Mouse (Mus musculus): Measurements from ENCODE around the gene Sun3. TPM values are rescaled to one million over a fixed set of nuclear protein-coding genes. Genes with fewer than 3 reads are reported as not detected.
A peak's percentile ranks its signal among the peaks of the same experiment; 100 is the strongest.

Gene Sun3
- polyA plus RNA-seq, 1 experiment = not detected

DNA sequence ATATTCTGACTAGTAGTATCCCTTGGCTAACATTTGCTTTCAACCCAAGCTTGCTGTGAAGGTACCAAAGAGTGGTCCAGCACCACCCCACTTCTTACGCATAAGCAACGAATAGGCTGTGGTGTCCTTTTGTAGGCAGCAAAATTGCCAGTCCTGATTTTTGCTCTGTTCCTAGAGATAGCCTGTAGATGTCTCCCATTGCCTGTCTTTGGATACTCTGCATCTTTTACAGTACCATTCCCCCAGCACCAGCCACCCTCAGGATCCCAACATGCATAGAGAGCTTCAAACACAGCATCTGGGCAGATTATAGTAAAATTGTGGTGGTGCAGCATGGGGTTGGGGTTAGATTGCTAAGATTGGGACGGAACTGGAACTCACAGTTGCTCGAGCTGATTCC, 60.7 kb downstream of the Sun3 start:
- H3K4me1 ChIP-seq (ENCODE audit: control insufficient read depth, insufficient read depth, insufficient read length) = no peaks in the 10 kb centered on the region
- 89% methylated on average over 4 of the region's 4 CpGs for WGBS
- no peak overlapping the region for H3K27ac ChIP-seq (ENCODE audit: insufficient read depth, low read length)
- TF ChIP-seq POLR2A (IDR thresholded peaks at IDR 0.05; ENCODE audit: low read depth, low read length) (no peak), CTCF (IDR thresholded peaks at IDR 0.05; ENCODE audit: extremely low read depth, insufficient read depth, insufficient read length, insufficient replicate concordance) (no peak)
- no peak for DNase-seq (ENCODE audit: low read depth in 1 of 2, low spot score in 2 of 2)
- no peak overlapping the region for H3K4me3 ChIP-seq (ENCODE audit: extremely low read depth, insufficient read depth, insufficient read length)
- H3K36me3 ChIP-seq (ENCODE audit: control insufficient read depth, insufficient read depth, low read length) = peaks cover 2% of the 10 kb centered on the region
- no peaks in the 10 kb centered on the region for H3K27me3 ChIP-seq (ENCODE audit: control insufficient read depth, insufficient read depth, low read length)

DNA sequence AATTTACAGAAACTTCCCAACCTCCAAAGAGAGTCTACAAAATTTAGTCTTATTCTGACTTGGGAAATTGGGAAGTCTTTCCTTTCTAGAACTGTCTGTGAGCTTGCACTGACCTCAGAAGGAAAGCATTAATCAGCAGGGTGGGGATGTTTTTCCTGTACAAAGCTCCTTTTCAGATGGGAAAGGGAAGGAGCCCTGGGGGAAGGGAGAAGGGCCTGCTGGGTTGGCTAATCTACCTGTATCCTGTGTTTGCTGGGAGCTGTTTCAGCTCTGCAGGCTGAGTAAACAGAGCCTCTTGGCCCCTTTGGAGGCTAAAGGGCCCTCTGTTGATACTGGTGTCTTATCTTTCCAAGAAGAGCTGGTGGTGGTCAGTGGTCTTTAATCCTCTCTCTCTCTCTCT, 62.7 kb downstream of the Sun3 start:
- Histone ChIP-seq H3K36me3 (ENCODE audit: control insufficient read depth, insufficient read depth, low read length) (no peaks in the 10 kb centered on the region), H3K27me3 (ENCODE audit: control insufficient read depth, insufficient read depth, low read length) (no peaks in the 10 kb centered on the region), H3K4me3 (ENCODE audit: extremely low read depth, insufficient read depth, insufficient read length) (no peak overlapping the region), H3K27ac (ENCODE audit: insufficient read depth, low read length) (no peak overlapping the region), H3K4me1 (ENCODE audit: control insufficient read depth, insufficient read depth, insufficient read length) (no peaks in the 10 kb centered on the region)
- TF ChIP-seq POLR2A (IDR thresholded peaks at IDR 0.05; ENCODE audit: low read depth, low read length) (no peak), CTCF (IDR thresholded peaks at IDR 0.05; ENCODE audit: extremely low read depth, insufficient read depth, insufficient read length, insufficient replicate concordance) (no peak)
- no peak for DNase-seq (ENCODE audit: low read depth in 1 of 2, low spot score in 2 of 2)

DNA sequence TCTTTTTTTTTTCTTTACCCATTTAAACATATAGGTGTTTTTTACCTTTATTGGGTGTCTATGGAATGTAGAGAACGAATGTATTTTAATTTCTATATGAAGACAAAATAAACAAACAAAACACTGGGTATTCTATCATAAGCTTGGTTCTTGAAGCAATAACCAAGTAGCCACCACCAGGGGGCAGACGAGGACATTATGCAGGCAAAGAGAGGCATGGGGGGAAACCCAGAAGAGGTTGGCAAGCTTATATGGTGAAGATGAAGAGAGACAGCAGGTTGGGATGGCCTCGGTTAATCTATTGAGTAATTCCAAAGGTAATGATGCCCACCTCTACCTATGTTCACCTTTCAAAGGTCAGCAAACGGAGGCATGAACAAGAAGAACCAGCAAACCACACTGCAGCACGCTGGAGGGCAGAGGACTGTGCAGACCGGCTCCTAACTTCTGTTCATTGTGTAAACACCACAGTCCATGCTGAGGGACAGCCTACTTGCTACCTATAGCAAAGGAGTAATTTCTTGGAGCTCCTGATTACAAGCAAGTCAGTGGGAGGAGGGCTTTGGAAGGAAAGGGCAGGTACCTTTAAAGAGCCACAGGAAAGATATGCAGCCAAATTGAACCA, 65.4 kb downstream of the Sun3 start:
- DNase-seq (ENCODE audit: low read depth in 1 of 2, low spot score in 2 of 2) = peak; percentile 19 to 42
- no peak overlapping the region for H3K27ac ChIP-seq (ENCODE audit: insufficient read depth, low read length)
- no peaks in the 10 kb centered on the region for H3K36me3 ChIP-seq (ENCODE audit: control insufficient read depth, insufficient read depth, low read length)
- no peaks in the 10 kb centered on the region for H3K27me3 ChIP-seq (ENCODE audit: control insufficient read depth, insufficient read depth, low read length)
- H3K4me1 ChIP-seq (ENCODE audit: control insufficient read depth, insufficient read depth, insufficient read length) = no peaks in the 10 kb centered on the region
- no peak overlapping the region for H3K4me3 ChIP-seq (ENCODE audit: extremely low read depth, insufficient read depth, insufficient read length)
- 41% methylated on average over 6 of the region's 6 CpGs for WGBS
- TF ChIP-seq CTCF (IDR thresholded peaks at IDR 0.05; ENCODE audit: extremely low read depth, insufficient read depth, insufficient read length, insufficient replicate concordance) (peak; percentile 55; the same call in 1 of the 2 replicates), POLR2A (IDR thresholded peaks at IDR 0.05; ENCODE audit: low read depth, low read length) (no peak)

DNA sequence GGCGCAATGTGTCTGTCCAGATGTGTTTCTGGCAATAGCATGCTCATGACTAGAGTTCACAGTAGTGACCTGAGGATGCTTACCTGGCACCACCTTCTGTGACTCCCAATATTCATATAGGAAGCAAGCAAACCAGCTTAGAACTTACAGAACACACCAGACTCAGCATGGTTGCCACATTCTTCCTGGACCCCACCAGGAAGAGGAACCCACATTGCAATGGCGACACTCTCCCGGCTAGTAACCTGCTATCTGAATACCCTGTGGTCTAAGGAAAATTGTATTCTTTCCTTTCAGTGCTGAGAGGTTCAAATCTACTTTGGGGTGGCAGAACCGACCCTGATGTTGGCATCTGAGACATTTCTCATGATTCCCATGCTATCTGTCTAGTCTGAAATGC, 70.6 kb downstream of the Sun3 start:
- no peak for DNase-seq (ENCODE audit: low read depth in 1 of 2, low spot score in 2 of 2)
- Histone ChIP-seq H3K4me1 (ENCODE audit: control insufficient read depth, insufficient read depth, insufficient read length) (no peaks in the 10 kb centered on the region), H3K4me3 (ENCODE audit: extremely low read depth, insufficient read depth, insufficient read length) (no peak overlapping the region), H3K27ac (ENCODE audit: insufficient read depth, low read length) (no peak overlapping the region), H3K27me3 (ENCODE audit: control insufficient read depth, insufficient read depth, low read length) (no peaks in the 10 kb centered on the region), H3K36me3 (ENCODE audit: control insufficient read depth, insufficient read depth, low read length) (no peaks in the 10 kb centered on the region)
- WGBS = 65% methylated on average over 4 of the region's 4 CpGs
- TF ChIP-seq POLR2A (IDR thresholded peaks at IDR 0.05; ENCODE audit: low read depth, low read length) (no peak), CTCF (IDR thresholded peaks at IDR 0.05; ENCODE audit: extremely low read depth, insufficient read depth, insufficient read length, insufficient replicate concordance) (no peak)

DNA sequence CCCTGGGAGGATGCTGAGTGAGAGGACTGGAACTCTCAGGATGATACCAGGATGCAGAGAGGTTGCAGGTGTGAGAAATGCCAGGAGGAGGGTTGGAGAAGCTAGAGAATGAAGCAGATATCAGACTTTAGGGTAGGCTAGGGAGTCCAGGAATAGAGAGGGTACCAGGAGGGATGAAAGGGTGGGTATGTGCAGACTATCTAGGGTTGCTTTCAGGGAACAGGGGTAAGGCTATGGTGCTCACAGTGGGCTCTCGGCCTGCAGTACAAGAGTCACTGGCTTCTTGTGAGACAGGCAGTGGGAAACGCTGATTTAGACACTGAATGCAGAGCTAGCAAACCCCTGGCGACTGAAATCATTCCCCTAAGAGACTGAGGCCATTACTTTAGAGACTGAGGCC, 75.6 kb downstream of the Sun3 start, which contains the start of gene Pkd1l1:
TSS of gene Pkd1l1 (minus strand) at position 101 of the 400 bp plus-strand sequence.
- no peaks in the 10 kb centered on the region for H3K36me3 ChIP-seq (ENCODE audit: control insufficient read depth, insufficient read depth, low read length)
- no peak within 1 kb of the TSS for H3K4me3 ChIP-seq (ENCODE audit: extremely low read depth, insufficient read depth, insufficient read length)
- H3K27ac ChIP-seq (ENCODE audit: insufficient read depth, low read length) = no peak within 1 kb of the TSS
- no peak for DNase-seq (ENCODE audit: low read depth in 1 of 2, low spot score in 2 of 2)
- WGBS = 85% methylated on average over 3 of the region's 3 CpGs
- no peaks in the 10 kb centered on the region for H3K27me3 ChIP-seq (ENCODE audit: control insufficient read depth, insufficient read depth, low read length)
- H3K4me1 ChIP-seq (ENCODE audit: control insufficient read depth, insufficient read depth, insufficient read length) = no peaks in the 10 kb centered on the region
- no peak for TF ChIP-seq POLR2A (IDR thresholded peaks at IDR 0.05; ENCODE audit: low read depth, low read length)
- no peak for TF ChIP-seq CTCF (IDR thresholded peaks at IDR 0.05; ENCODE audit: extremely low read depth, insufficient read depth, insufficient read length, insufficient replicate concordance)

DNA sequence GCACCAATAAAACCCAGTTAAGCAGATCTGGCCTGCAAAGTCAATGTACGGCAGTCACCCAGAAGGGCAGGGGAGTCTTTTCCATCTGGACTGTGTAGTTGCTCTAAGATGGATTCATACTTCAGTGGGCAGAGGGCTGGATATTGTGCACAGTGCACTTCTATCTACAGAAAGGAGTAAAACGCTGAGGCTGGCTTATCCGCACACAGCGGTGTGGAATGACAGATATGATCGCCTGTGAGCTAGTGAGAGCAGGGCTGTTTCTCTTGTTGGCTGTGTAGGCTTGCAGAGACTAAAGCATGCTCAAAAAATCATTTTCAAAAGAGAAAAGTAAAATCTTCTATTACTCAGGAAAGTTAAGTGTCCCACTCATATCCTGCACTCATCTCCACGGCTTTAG, 76.7 kb downstream of the Sun3 start:
- WGBS = 89% methylated on average over 6 of the region's 6 CpGs
- Histone ChIP-seq H3K27ac (ENCODE audit: insufficient read depth, low read length) (no peak overlapping the region), H3K4me1 (ENCODE audit: control insufficient read depth, insufficient read depth, insufficient read length) (no peaks in the 10 kb centered on the region), H3K27me3 (ENCODE audit: control insufficient read depth, insufficient read depth, low read length) (no peaks in the 10 kb centered on the region), H3K36me3 (ENCODE audit: control insufficient read depth, insufficient read depth, low read length) (no peaks in the 10 kb centered on the region), H3K4me3 (ENCODE audit: extremely low read depth, insufficient read depth, insufficient read length) (no peak overlapping the region)
- DNase-seq (ENCODE audit: low read depth in 1 of 2, low spot score in 2 of 2) = no peak
- no peak for TF ChIP-seq POLR2A (IDR thresholded peaks at IDR 0.05; ENCODE audit: low read depth, low read length)
- TF ChIP-seq CTCF (IDR thresholded peaks at IDR 0.05; ENCODE audit: extremely low read depth, insufficient read depth, insufficient read length, insufficient replicate concordance) = no peak

DNA sequence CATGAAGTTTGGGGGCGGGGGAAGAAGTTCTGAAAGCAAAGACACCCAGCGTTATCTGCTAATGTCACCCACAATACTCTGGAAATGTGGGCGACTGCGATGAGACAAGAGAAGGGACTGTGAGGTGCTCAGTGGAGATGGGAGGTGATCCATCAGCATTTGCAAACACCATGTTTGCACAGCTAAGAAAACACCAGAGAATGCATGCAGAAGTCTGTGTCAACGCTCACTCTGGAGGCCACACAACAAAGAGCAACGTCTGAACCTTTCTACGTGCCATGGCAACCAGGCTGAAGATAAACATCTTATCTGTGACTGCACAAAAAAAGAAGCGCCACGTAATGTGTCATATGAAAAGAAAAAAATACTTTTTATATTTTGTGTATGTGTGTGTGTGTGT, 78.3 kb downstream of the Sun3 start:
- H3K4me1 ChIP-seq (ENCODE audit: control insufficient read depth, insufficient read depth, insufficient read length) = no peaks in the 10 kb centered on the region
- no peak for DNase-seq (ENCODE audit: low read depth in 1 of 2, low spot score in 2 of 2)
- WGBS = 76% methylated on average over 9 of the region's 9 CpGs
- no peak overlapping the region for H3K4me3 ChIP-seq (ENCODE audit: extremely low read depth, insufficient read depth, insufficient read length)
- TF ChIP-seq CTCF (IDR thresholded peaks at IDR 0.05; ENCODE audit: extremely low read depth, insufficient read depth, insufficient read length, insufficient replicate concordance) (no peak), POLR2A (IDR thresholded peaks at IDR 0.05; ENCODE audit: low read depth, low read length) (no peak)
- no peaks in the 10 kb centered on the region for H3K36me3 ChIP-seq (ENCODE audit: control insufficient read depth, insufficient read depth, low read length)
- H3K27ac ChIP-seq (ENCODE audit: insufficient read depth, low read length) = no peak overlapping the region
- no peaks in the 10 kb centered on the region for H3K27me3 ChIP-seq (ENCODE audit: control insufficient read depth, insufficient read depth, low read length)
